Mouse (Mus musculus) thymus, adult 2 months (tissue): Measurements from ENCODE around the gene Nrarp.

Source experiments
- CTCF ChIP-seq: fragments of 200-500 bp; IDR thresholded peaks from 2 replicates; pipeline ENCODE4 v1.5.1; 2012; ENCODE audit warnings: mild to moderate bottlenecking, control low read depth, low read length, moderate library complexity, borderline replicate concordance; ENCODE audit not compliant: control insufficient read depth, poor library complexity, insufficient read depth; ENCODE audit errors: extremely low read depth
- POLR2A ChIP-seq: fragments of 200-500 bp; IDR thresholded peaks from 2 replicates; pipeline ENCODE4 v1.6.1; 2012; ENCODE audit warnings: mild to moderate bottlenecking, low read length, control low read depth, moderate library complexity; ENCODE audit not compliant: control insufficient read depth, poor library complexity, insufficient read depth; ENCODE audit errors: extremely low read depth

- TF ChIP-seq CTCF = no peak
- no peak for TF ChIP-seq POLR2A
Measured at GRCm38 (mm10) chr2:25167481-25167880, 13.1 kb upstream of the Nrarp start.
